Mouse (Mus musculus): ENCODE results near the gene 1700015G11Rik. TPM values are rescaled to one million over a fixed set of nuclear protein-coding genes. Genes with fewer than 3 reads are reported as not detected.
A peak's percentile ranks its signal among the peaks of the same experiment; 100 is the strongest.

The 1700015G11Rik gene
- not detected in 2 replicates for polyA plus RNA-seq (2015; fragmentation: Nextera tagmentation; extraction: Ambion mirVana)

DNA sequence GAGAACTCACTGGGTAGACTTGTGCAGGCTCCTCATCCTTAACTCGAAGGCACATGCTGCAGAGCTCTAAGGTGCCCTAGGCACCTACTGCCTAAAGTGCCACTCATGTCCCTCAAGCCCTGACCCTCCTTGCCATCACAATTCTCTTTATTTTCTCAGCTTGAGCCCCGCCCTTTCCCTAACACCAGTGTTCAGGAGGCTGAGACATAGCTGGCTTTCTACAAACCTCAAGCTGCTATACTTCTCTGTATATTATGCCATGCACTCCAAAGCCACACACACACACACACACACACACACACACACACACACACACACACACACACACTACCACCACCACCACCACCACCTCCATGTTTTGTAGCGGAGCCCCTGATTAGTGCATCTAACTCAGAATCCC lies at the start of gene 1700015G11Rik:
Gene 1700015G11Rik, minus strand, starts transcription at position 101 of the 400 bp plus-strand sequence.
- H3K9me3 ChIP-seq (ENCODE audit: control insufficient read depth, low read length), result no peaks in the 10 kb centered on the region
- no peaks in the 10 kb centered on the region for H3K36me3 ChIP-seq (ENCODE audit: control insufficient read depth, insufficient read depth, low read length)
- H3K9ac ChIP-seq (ENCODE audit: low read depth, low read length), result no peak within 1 kb of the TSS
- H3K27me3 ChIP-seq (replicated peaks; ENCODE audit: control insufficient read depth, insufficient read depth, low read length), result no peaks in the 10 kb centered on the region
- no peaks in the 10 kb centered on the region for H3K4me1 ChIP-seq (ENCODE audit: control insufficient read depth, insufficient read depth, low read depth, low read length)
- no peak within 1 kb of the TSS for H3K4me2 ChIP-seq (ENCODE audit: low read length)
- 87% methylated on average over 3 of the region's 3 CpGs for WGBS
- ATAC-seq, result no peak
- H3K4me3 ChIP-seq (ENCODE audit: low read length), result no peak within 1 kb of the TSS
- H3K27ac ChIP-seq (ENCODE audit: low read depth, low read length), result no peak within 1 kb of the TSS

GRCm38 (mm10) chr7:52056954-52057353 lies 41.4 kb upstream of the 1700015G11Rik start:
- ATAC-seq, result no peak
- Histone ChIP-seq H3K9ac (ENCODE audit: low read depth, low read length) (no peak overlapping the region), H3K9me3 (ENCODE audit: control insufficient read depth, low read length) (no peaks in the 10 kb centered on the region), H3K27ac (ENCODE audit: low read depth, low read length) (no peak overlapping the region), H3K36me3 (ENCODE audit: control insufficient read depth, insufficient read depth, low read length) (no peaks in the 10 kb centered on the region), H3K4me2 (ENCODE audit: low read length) (no peak overlapping the region), H3K4me1 (ENCODE audit: control insufficient read depth, insufficient read depth, low read depth, low read length) (no peaks in the 10 kb centered on the region), H3K27me3 (replicated peaks; ENCODE audit: control insufficient read depth, insufficient read depth, low read length) (no peaks in the 10 kb centered on the region), H3K4me3 (ENCODE audit: low read length) (no peak overlapping the region)
- 57% methylated on average over 2 of the region's 2 CpGs for WGBS

DNA sequence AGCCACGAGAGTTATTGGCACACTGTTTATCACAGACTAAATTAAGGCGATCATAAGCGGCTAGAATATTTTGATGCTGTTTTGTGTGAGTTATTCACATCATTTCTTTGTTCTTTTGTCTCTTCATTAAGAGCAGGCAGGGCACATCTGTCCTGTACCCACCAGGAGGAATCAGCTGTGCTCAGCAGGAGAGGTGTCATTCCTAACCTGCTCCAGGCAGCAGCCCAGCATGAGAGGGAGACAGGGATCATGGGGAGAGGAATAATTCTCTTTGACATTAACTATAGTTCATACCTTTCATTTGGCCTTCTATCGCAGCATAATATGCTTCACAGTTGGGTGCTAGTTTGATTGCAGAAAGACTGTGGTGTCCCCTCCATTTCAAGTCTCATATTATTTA lies 40.7 kb upstream of the 1700015G11Rik start:
- H3K4me3 ChIP-seq (ENCODE audit: low read length), result no peak overlapping the region
- H3K4me2 ChIP-seq (ENCODE audit: low read length), result no peak overlapping the region
- no peaks in the 10 kb centered on the region for H3K4me1 ChIP-seq (ENCODE audit: control insufficient read depth, insufficient read depth, low read depth, low read length)
- ATAC-seq, result peak; percentile 67
- 31% methylated on average over 4 of the region's 4 CpGs for WGBS
- H3K36me3 ChIP-seq (ENCODE audit: control insufficient read depth, insufficient read depth, low read length), result no peaks in the 10 kb centered on the region
- H3K27me3 ChIP-seq (replicated peaks; ENCODE audit: control insufficient read depth, insufficient read depth, low read length), result no peaks in the 10 kb centered on the region
- no peak overlapping the region for H3K9ac ChIP-seq (ENCODE audit: low read depth, low read length)
- H3K9me3 ChIP-seq (ENCODE audit: control insufficient read depth, low read length), result no peaks in the 10 kb centered on the region
- H3K27ac ChIP-seq (ENCODE audit: low read depth, low read length), result no peak overlapping the region

- no peak overlapping the region for H3K4me2 ChIP-seq (ENCODE audit: low read length)
- H3K36me3 ChIP-seq (ENCODE audit: control insufficient read depth, insufficient read depth, low read length), result no peaks in the 10 kb centered on the region
- H3K27me3 ChIP-seq (replicated peaks; ENCODE audit: control insufficient read depth, insufficient read depth, low read length), result no peaks in the 10 kb centered on the region
- ATAC-seq, result no peak
- H3K4me3 ChIP-seq (ENCODE audit: low read length), result no peak overlapping the region
- H3K27ac ChIP-seq (ENCODE audit: low read depth, low read length), result no peak overlapping the region
- no peaks in the 10 kb centered on the region for H3K4me1 ChIP-seq (ENCODE audit: control insufficient read depth, insufficient read depth, low read depth, low read length)
- WGBS, result 46% methylated on average over 2 of the region's 2 CpGs
- no peaks in the 10 kb centered on the region for H3K9me3 ChIP-seq (ENCODE audit: control insufficient read depth, low read length)
- H3K9ac ChIP-seq (ENCODE audit: low read depth, low read length), result no peak overlapping the region
These were observed 40.3 kb upstream of the 1700015G11Rik start for GRCm38 (mm10) chr7:52055831-52056230.

- peak; percentile 87 for ATAC-seq
- no peaks in the 10 kb centered on the region for H3K36me3 ChIP-seq (ENCODE audit: control insufficient read depth, insufficient read depth, low read length)
- no peak overlapping the region for H3K4me3 ChIP-seq (ENCODE audit: low read length)
- no peaks in the 10 kb centered on the region for H3K4me1 ChIP-seq (ENCODE audit: control insufficient read depth, insufficient read depth, low read depth, low read length)
- H3K4me2 ChIP-seq (ENCODE audit: low read length), result no peak overlapping the region
- H3K27me3 ChIP-seq (replicated peaks; ENCODE audit: control insufficient read depth, insufficient read depth, low read length), result no peaks in the 10 kb centered on the region
- no peak overlapping the region for H3K27ac ChIP-seq (ENCODE audit: low read depth, low read length)
- 43% methylated on average over 8 of the region's 8 CpGs for WGBS
- peaks cover 4% of the 10 kb centered on the region for H3K9me3 ChIP-seq (ENCODE audit: control insufficient read depth, low read length)
- no peak overlapping the region for H3K9ac ChIP-seq (ENCODE audit: low read depth, low read length)
These were observed 22.4 kb upstream of the 1700015G11Rik start for GRCm38 (mm10) chr7:52037600-52038582.

- 87% methylated on average over 5 of the region's 5 CpGs for WGBS
These were observed 8.6 kb upstream of the 1700015G11Rik start for GRCm38 (mm10) chr7:52024050-52024626.

DNA sequence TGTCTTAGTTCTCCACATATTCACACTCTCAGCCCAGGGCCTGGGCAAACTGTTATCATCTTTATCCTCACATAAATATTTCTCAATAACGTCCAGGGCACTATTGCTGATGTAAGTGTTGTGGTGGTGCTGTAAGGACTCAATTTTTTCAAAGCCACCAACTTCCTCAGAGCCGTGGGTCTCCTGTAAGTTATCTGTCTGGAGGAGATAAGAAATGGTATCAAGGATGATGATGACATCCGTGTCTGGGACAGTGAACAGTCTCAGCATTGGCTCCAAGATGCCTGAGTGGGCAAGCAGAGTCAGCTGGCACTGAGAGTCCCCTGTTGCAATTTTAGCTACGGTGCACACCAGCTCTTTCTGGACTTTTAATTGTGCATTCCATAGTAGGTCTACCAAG lies 6.5 kb upstream of the 1700015G11Rik start:
- no peak overlapping the region for H3K4me2 ChIP-seq (ENCODE audit: low read length)
- no peak overlapping the region for H3K27ac ChIP-seq (ENCODE audit: low read depth, low read length)
- H3K9ac ChIP-seq (ENCODE audit: low read depth, low read length), result no peak overlapping the region
- H3K9me3 ChIP-seq (ENCODE audit: control insufficient read depth, low read length), result no peaks in the 10 kb centered on the region
- no peaks in the 10 kb centered on the region for H3K4me1 ChIP-seq (ENCODE audit: control insufficient read depth, insufficient read depth, low read depth, low read length)
- no peaks in the 10 kb centered on the region for H3K27me3 ChIP-seq (replicated peaks; ENCODE audit: control insufficient read depth, insufficient read depth, low read length)
- no peak overlapping the region for H3K4me3 ChIP-seq (ENCODE audit: low read length)
- 92% methylated on average over 4 of the region's 4 CpGs for WGBS
- no peaks in the 10 kb centered on the region for H3K36me3 ChIP-seq (ENCODE audit: control insufficient read depth, insufficient read depth, low read length)
- no peak for ATAC-seq

More at GRCm38 (mm10) chr7:52024050-52024626, 8.6 kb upstream of the 1700015G11Rik start:
- Histone ChIP-seq H3K4me1 (ENCODE audit: control insufficient read depth, insufficient read depth, low read depth, low read length) (no peaks in the 10 kb centered on the region), H3K4me2 (ENCODE audit: low read length) (no peak overlapping the region), H3K9me3 (ENCODE audit: control insufficient read depth, low read length) (no peaks in the 10 kb centered on the region), H3K27ac (ENCODE audit: low read depth, low read length) (no peak overlapping the region), H3K27me3 (replicated peaks; ENCODE audit: control insufficient read depth, insufficient read depth, low read length) (no peaks in the 10 kb centered on the region), H3K4me3 (ENCODE audit: low read length) (no peak overlapping the region), H3K9ac (ENCODE audit: low read depth, low read length) (no peak overlapping the region), H3K36me3 (ENCODE audit: control insufficient read depth, insufficient read depth, low read length) (no peaks in the 10 kb centered on the region)
- no peak for ATAC-seq

DNA sequence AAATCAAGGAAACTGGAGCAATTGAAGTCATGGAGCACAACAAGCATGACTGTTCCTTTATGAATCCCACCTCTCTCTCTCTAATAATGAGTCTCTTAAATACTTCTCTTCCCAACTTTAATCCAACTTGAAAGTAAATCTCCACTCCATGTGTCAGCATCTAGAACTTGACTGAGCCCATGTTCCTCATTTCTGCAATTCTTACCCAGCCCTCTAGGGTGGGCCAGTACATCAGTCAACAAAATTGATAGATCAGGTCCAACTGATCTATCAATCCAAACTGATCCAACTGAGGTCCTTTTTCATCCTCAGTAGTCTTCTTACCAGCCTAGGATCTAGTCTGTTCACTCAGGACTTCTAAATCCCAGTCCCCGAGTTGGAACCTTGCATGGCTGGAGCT lies 348 bp downstream of the 1700015G11Rik start:
- 82% methylated on average over 1 of the region's 1 CpGs for WGBS
- H3K4me3 ChIP-seq (ENCODE audit: low read length), result no peak overlapping the region
- no peak overlapping the region for H3K9ac ChIP-seq (ENCODE audit: low read depth, low read length)
- H3K36me3 ChIP-seq (ENCODE audit: control insufficient read depth, insufficient read depth, low read length), result no peaks in the 10 kb centered on the region
- no peak overlapping the region for H3K4me2 ChIP-seq (ENCODE audit: low read length)
- H3K27me3 ChIP-seq (replicated peaks; ENCODE audit: control insufficient read depth, insufficient read depth, low read length), result no peaks in the 10 kb centered on the region
- H3K9me3 ChIP-seq (ENCODE audit: control insufficient read depth, low read length), result no peaks in the 10 kb centered on the region
- H3K4me1 ChIP-seq (ENCODE audit: control insufficient read depth, insufficient read depth, low read depth, low read length), result no peaks in the 10 kb centered on the region
- no peak overlapping the region for H3K27ac ChIP-seq (ENCODE audit: low read depth, low read length)
- ATAC-seq, result no peak

DNA sequence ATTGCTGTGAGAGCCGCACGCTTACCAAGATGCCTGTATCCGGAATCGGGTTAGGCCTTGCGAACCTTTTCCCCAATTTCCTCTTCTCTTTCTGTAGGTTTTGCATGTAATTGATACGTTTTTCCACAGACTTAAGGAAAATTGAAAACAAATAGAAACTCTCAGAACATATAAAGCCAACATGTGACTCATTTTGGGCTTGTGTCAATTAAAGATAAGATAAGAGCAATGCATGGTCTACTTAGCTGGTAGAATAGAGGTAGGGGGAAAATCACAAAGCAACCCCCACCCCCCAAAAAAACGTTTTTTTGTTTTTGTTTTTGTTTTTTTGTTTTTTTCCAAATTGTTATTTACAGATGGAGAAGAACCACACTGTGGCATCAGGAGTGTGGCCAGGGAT lies 2.1 kb downstream of the 1700015G11Rik start:
- Histone ChIP-seq H3K4me1 (ENCODE audit: control insufficient read depth, insufficient read depth, low read depth, low read length) (no peaks in the 10 kb centered on the region), H3K9ac (ENCODE audit: low read depth, low read length) (no peak overlapping the region), H3K27me3 (replicated peaks; ENCODE audit: control insufficient read depth, insufficient read depth, low read length) (no peaks in the 10 kb centered on the region; the same call in 1 of the 2 replicates), H3K9me3 (ENCODE audit: control insufficient read depth, low read length) (no peaks in the 10 kb centered on the region), H3K4me3 (ENCODE audit: low read length) (no peak overlapping the region), H3K4me2 (ENCODE audit: low read length) (no peak overlapping the region), H3K36me3 (ENCODE audit: control insufficient read depth, insufficient read depth, low read length) (no peaks in the 10 kb centered on the region), H3K27ac (ENCODE audit: low read depth, low read length) (no peak overlapping the region)
- ATAC-seq, result no peak
- 81% methylated on average over 7 of the region's 7 CpGs for WGBS
